Mouse (Mus musculus) liver, postnatal 0 days (tissue): ENCODE measurements around the gene Pla2g16. TPM values are rescaled to one million over a fixed set of nuclear protein-coding genes. Genes with fewer than 3 reads are reported as not detected.
A peak's percentile ranks its signal among the peaks of the same experiment; 100 is the strongest.

ENCODE experiments used
- ATAC-seq: fragments of 200-750 bp; cut with Nextera tagmentation; 2 replicates; pipeline ENCODE4 v1.8.0; 2017; ENCODE audit warnings: mild to moderate bottlenecking, moderate library complexity
- DNase-seq: peaks from one replicate; pipeline ENCODE4 v3.0.0-alpha.2; 2016
- H3K27ac ChIP-seq: fragments of 300-500 bp; sonication (generic); 2 replicates; pipeline ENCODE4 v1.5.1; 2014; ENCODE audit warnings: antibody characterized with exemption, moderate library complexity, mild to moderate bottlenecking, low read depth
- H3K27me3 ChIP-seq: fragments of 300-500 bp; sonication (generic); 2 replicates; pipeline ENCODE4 v1.6.1; 2014; ENCODE audit warnings: low read length, control low read depth, mixed read lengths; ENCODE audit not compliant: insufficient read depth
- H3K36me3 ChIP-seq: fragments of 300-500 bp; sonication (generic); replicated peaks from 2 replicates; pipeline ENCODE4 v1.6.1; 2014; ENCODE audit warnings: mild to moderate bottlenecking, control low read depth, low read length, moderate library complexity, mixed read lengths; ENCODE audit not compliant: insufficient read depth
- H3K4me1 ChIP-seq: fragments of 300-500 bp; sonication (generic); 2 replicates; pipeline ENCODE4 v1.6.1; 2014; ENCODE audit warnings: antibody characterized with exemption, mild to moderate bottlenecking, control low read depth; ENCODE audit not compliant: insufficient read depth
- H3K4me2 ChIP-seq: fragments of 300-500 bp; sonication (generic); 2 replicates; pipeline ENCODE4 v1.6.1; 2014; ENCODE audit warnings: low read depth, mild to moderate bottlenecking, low read length, moderate library complexity, mixed read lengths
- H3K4me3 ChIP-seq: fragments of 300-500 bp; sonication (generic); 2 replicates; pipeline ENCODE4 v1.5.1; 2014; ENCODE audit warnings: low read depth, low read length
- H3K9ac ChIP-seq: fragments of 300-500 bp; sonication (generic); replicated peaks from 2 replicates; pipeline ENCODE4 v1.6.1; 2014; ENCODE audit warnings: mild to moderate bottlenecking, moderate library complexity
- H3K9me3 ChIP-seq: fragments of 300-500 bp; sonication (generic); 2 replicates; pipeline ENCODE4 v1.6.1; 2016; ENCODE audit warnings: mild to moderate bottlenecking, control low read depth, low read length, mixed read lengths
- CTCF ChIP-seq: sonication (generic); IDR thresholded peaks from 2 replicates; pipeline ENCODE4 v1.5.1; 2016; ENCODE audit warnings: antibody characterized with exemption, low read depth
- EP300 ChIP-seq: IDR thresholded peaks from 2 replicates; pipeline ENCODE4 v1.6.1; 2016; ENCODE audit warnings: antibody characterized with exemption, low read depth, mild to moderate bottlenecking
- WGBS: fragments of 180-500 bp; shearing (Covaris S2); extraction: QIAGEN DNeasy Blood & Tissue Kit; methylation state at CpG from one replicate; pipeline ENCODE4 v1.1.7; 2014; ENCODE audit not compliant: insufficient replicate concordance; 5-methylcytosine and 5-hydroxymethylcytosine counted together
- polyA plus RNA-seq: library from polyadenylated mRNA; unstranded; fragments of >200 nt; fragmentation: Nextera tagmentation; extraction: Ambion mirVana; gene quantifications from 2 replicates; pipeline ENCODE4 v1.2.1, GENCODE M21; 2015

Pla2g16 gene
- polyA plus RNA-seq, 1 experiment from 2014 or later = 16.0 TPM

DNA sequence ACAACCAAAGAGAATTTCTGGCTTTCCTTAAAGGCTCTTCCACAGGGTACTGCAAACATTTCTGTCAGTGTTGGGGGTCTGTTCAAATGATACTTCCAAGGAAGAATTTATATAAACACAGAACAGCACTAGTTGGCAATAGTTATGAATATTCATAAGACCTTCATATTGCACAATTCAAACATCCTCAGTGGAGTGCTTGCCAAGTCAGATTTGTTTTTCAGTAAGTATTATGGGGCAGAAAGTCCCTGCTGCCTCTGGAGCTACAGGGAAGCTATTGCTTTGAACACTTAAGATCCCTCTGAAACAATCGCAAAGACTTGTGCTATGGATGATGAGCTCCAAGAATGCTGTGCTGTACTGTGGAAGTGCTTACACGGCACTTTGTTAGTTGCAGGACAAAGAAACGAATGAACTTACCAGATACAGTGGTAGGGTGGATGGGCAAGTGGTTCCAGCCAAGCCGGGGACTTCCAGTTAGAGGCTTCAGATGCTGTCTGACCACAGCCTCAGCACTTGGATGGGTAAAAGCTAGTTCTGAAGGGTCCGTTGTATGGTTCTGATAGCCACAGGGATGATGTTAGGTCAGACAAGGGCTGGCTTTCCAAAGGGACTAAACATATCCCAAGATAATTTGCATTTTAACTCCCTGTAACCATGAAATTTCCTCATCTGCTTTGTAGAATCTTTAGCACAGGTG is 59.1 kb downstream of the Pla2g16 start:
- H3K27ac ChIP-seq = no peak overlapping the region
- H3K4me2 ChIP-seq = no peak overlapping the region
- TF ChIP-seq EP300 (no peak), CTCF (no peak)
- H3K36me3 ChIP-seq = no peaks in the 10 kb centered on the region
- ATAC-seq (no peak), DNase-seq (no peak)
- WGBS = 75% methylated on average over 5 of the region's 5 CpGs
- H3K27me3 ChIP-seq = peaks cover 10% of the 10 kb centered on the region
- no peak overlapping the region for H3K9ac ChIP-seq
- H3K9me3 ChIP-seq = no peaks in the 10 kb centered on the region
- peaks cover 7% of the 10 kb centered on the region for H3K4me1 ChIP-seq
- H3K4me3 ChIP-seq = no peak overlapping the region

DNA sequence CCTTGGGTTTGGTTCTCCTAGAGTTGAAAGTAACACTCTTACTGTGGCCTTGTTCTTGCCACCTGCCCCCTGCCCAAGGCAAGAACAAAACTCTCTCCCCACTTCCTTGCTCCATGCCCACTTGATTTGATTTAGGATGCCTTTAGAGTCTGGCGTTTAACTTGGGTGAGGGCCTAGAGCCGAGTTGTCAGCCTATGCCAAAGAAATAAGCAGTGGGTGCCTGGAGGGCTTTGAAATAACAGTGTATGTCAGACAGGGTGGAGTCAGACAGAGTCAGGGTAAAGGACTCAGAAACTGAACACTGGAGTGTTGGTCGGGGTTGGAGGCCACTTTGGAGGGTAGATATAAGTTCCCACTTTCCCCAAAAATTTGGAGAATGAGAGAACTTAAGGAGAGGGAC is 59.8 kb downstream of the Pla2g16 start:
- H3K4me2 ChIP-seq = no peak overlapping the region
- H3K27ac ChIP-seq = no peak overlapping the region
- H3K27me3 ChIP-seq = peaks cover 6% of the 10 kb centered on the region
- no peaks in the 10 kb centered on the region for H3K36me3 ChIP-seq
- WGBS = 58% methylated on average over 3 of the region's 3 CpGs
- TF ChIP-seq CTCF = no peak
- no peak for TF ChIP-seq EP300
- DNase-seq (no peak), ATAC-seq (no peak)
- no peak overlapping the region for H3K9ac ChIP-seq
- H3K4me3 ChIP-seq = no peak overlapping the region
- H3K4me1 ChIP-seq = peaks cover 4% of the 10 kb centered on the region
- no peaks in the 10 kb centered on the region for H3K9me3 ChIP-seq

DNA sequence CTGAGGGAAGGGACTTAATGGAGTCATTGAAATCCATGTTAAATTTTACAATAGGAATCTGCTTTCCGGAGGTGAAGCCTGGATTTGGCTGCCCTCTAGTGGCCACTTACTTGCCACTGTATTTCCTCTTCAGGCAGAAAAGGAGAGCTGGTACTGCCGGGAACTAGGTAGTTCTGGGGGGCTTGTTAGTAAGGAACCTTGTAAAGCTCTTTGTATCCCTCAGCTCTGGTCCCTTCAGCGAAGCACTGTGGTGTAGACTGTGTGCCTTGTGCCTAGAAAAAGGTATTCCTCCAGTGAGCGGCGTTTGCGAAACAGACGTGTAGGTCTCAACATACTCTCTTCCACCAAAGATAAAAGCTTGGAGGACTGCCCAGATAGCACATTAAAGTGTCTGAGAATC is 60.4 kb downstream of the Pla2g16 start:
- WGBS = 34% methylated on average over 7 of the region's 7 CpGs
- no peaks in the 10 kb centered on the region for H3K4me1 ChIP-seq
- ATAC-seq = no peak
- peaks cover under 1% of the 10 kb centered on the region; the same call in 1 of the 2 replicates for H3K27me3 ChIP-seq
- no peak overlapping the region for H3K9ac ChIP-seq
- peak; percentile 64 for DNase-seq
- no peak overlapping the region for H3K27ac ChIP-seq
- H3K36me3 ChIP-seq = no peaks in the 10 kb centered on the region
- no peaks in the 10 kb centered on the region for H3K9me3 ChIP-seq
- TF ChIP-seq CTCF = peak; percentile 83
- no peak for TF ChIP-seq EP300
- no peak overlapping the region for H3K4me3 ChIP-seq
- H3K4me2 ChIP-seq = no peak overlapping the region

DNA sequence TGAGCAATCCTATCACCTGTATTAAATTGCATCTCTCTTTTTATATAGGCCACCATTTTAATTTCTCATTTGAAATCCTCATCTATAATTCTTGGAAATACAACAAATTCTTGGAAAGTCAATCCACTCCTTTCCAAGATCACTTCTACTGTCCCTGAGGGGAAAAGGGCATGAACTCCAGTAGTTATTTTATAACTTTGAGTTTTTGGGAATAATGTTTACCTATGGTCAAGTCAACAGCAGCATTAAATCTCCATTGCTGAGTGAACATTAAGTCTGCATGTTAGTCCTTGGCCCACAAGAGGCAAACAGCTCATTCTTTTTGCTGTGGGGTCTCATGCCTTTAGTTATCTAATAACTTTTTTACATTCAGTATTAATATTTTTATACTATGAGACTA is 75.8 kb downstream of the Pla2g16 start:
- H3K27me3 ChIP-seq = no peaks in the 10 kb centered on the region
- ATAC-seq (no peak), DNase-seq (no peak)
- no peak overlapping the region for H3K27ac ChIP-seq
- H3K4me2 ChIP-seq = no peak overlapping the region
- no peaks in the 10 kb centered on the region for H3K36me3 ChIP-seq
- no peak overlapping the region for H3K9ac ChIP-seq
- no peak overlapping the region for H3K4me3 ChIP-seq
- H3K4me1 ChIP-seq = no peaks in the 10 kb centered on the region
- no peaks in the 10 kb centered on the region for H3K9me3 ChIP-seq
- no peak for TF ChIP-seq EP300
- no peak for TF ChIP-seq CTCF

DNA sequence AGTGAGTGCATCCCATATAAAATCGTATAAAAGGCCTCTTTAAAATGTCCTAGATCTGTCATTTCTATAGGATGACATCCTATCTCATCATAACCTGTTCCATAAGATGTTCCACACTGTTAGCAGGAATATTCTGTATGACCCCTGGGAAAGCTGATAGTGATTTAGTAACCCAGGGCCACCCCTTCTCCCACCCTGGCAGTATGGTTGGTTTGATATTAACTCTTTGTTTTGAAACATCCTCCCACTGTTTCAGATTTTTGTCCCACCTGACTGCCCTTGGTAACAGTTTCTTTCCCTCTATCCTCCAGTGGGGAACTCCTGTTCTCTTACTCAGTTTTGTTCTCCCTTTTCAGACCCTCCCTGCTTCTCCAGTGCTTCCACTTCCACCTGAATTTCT is 76.5 kb downstream of the Pla2g16 start:
- Histone ChIP-seq H3K4me1 (no peaks in the 10 kb centered on the region), H3K9me3 (no peaks in the 10 kb centered on the region), H3K9ac (no peak overlapping the region), H3K4me2 (no peak overlapping the region), H3K36me3 (no peaks in the 10 kb centered on the region), H3K27me3 (no peaks in the 10 kb centered on the region), H3K27ac (no peak overlapping the region), H3K4me3 (no peak overlapping the region)
- no peak for TF ChIP-seq CTCF
- no peak for TF ChIP-seq EP300
- WGBS = 55% methylated on average over 1 of the region's 1 CpGs
- ATAC-seq = no peak
- no peak for DNase-seq

Other genes starting within 250 kb of the Pla2g16 start
- 11.9 and 12.5 TPM in 2 replicates for gene Mark2, start 215.6 kb upstream of the Pla2g16 start, polyA plus RNA-seq
- gene Spindoc, start 174.5 kb upstream of the Pla2g16 start, polyA plus RNA-seq = 2.2 and 3.6 TPM in 2 replicates
- gene 2700081O15Rik, start 139.8 kb upstream of the Pla2g16 start, polyA plus RNA-seq = 0.58 and 0.75 TPM in 2 replicates
- 62.2 and 63.0 TPM in 2 replicates for gene Rtn3, start 74.2 kb upstream of the Pla2g16 start, polyA plus RNA-seq
- gene Atl3, start 63.4 kb upstream of the Pla2g16 start, polyA plus RNA-seq = 7.2 and 7.7 TPM in 2 replicates
- gene Lgals12, start 49.7 kb downstream of the Pla2g16 start, polyA plus RNA-seq = not detected in 2 replicates
- gene Hrasls5, start 55.1 kb downstream of the Pla2g16 start, polyA plus RNA-seq = not detected in 2 replicates
- gene Slc22a19, start 153.9 kb downstream of the Pla2g16 start, polyA plus RNA-seq = not detected in 2 replicates
- gene Slc22a26, start 245.2 kb downstream of the Pla2g16 start, polyA plus RNA-seq = 0.15 TPM in 1 of 2 replicates, not detected in the other